Mouse (Mus musculus): ENCODE measurements around the gene Samd1. TPM values are rescaled to one million over a fixed set of nuclear protein-coding genes. Genes with fewer than 3 reads are reported as not detected.
"Not testable (repeated sequence)": the region's sequence is repeated elsewhere in the genome, so short reads cannot be mapped to it uniquely, and the experiment has no call there.

The Samd1 gene
- polyA plus RNA-seq, 1 experiment from 2014 or later, result 8.5 TPM

DNA sequence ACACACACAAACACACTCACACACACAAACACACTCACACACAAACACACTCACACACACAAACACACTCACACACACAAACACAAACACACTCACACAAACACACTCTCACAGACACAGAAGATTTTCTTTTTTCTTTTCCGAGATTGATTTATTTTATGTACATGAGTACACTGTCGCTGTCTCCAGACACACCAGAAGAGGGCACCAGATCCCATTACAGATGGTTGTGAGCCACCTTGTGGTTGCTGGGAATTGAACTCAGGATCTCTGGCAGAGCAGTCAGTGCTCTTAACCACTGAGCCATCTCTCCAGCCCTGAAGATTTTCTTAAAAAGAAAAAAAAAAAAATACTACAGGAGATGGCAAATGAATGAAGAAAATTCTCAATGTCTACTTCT, 14.2 kb upstream of the Samd1 start:
- not testable (repeated sequence) for H3K4me2 ChIP-seq (ENCODE audit: low read length); H3K27ac ChIP-seq (replicated peaks in 1 of 2; ENCODE audit: control insufficient read depth in 1 of 2, insufficient read depth in 1 of 2, low read depth in 2 of 2, low read length in 2 of 2); ATAC-seq (ENCODE audit: insufficient number of reproducible peaks, insufficient read depth, low FRiP score, low read depth); H3K9me3 ChIP-seq (ENCODE audit: control insufficient read depth, low read length); H3K4me3 ChIP-seq (ENCODE audit: control insufficient read depth in 1 of 2, insufficient read depth in 1 of 2, low read depth in 1 of 2, low read length in 2 of 2); H3K9ac ChIP-seq (ENCODE audit: low read length); H3K27me3 ChIP-seq (ENCODE audit: control insufficient read depth, insufficient read depth, low read length)
- peaks cover 20 to 27% of the 10 kb centered on the region in 2 experiments for H3K4me1 ChIP-seq (ENCODE audit: control insufficient read depth in 2 of 2, insufficient read depth in 2 of 2, low read length in 2 of 2)
- H3K36me3 ChIP-seq (ENCODE audit: control insufficient read depth, insufficient read depth, low read length), result peaks cover 87% of the 10 kb centered on the region
- WGBS, result 98% methylated on average over 2 of the region's 2 CpGs

DNA sequence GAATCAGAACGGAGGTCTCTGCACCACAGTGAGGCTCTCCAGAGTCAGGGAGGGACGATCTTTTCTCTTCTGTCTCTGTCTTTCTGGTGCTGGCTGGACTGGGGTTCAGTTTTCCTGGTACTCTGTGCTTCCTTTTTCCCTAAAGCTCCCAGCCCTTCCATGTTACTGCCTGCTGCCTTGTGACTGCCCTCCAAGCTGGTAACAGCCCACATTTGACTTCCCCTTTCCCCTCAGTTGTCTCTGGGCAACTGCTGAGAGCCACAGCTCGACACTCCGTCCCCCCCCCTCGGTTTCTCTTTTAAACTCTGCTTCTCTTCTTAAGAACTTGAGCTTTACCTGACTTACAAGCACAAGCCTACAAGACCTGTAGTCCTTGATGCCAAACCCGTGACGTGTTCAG, 8.2 kb upstream of the Samd1 start:
- Histone ChIP-seq H3K27ac (replicated peaks in 1 of 2; ENCODE audit: control insufficient read depth in 1 of 2, insufficient read depth in 1 of 2, low read depth in 2 of 2, low read length in 2 of 2) (no peak overlapping the region), H3K27me3 (ENCODE audit: control insufficient read depth, insufficient read depth, low read length) (no peaks in the 10 kb centered on the region), H3K9me3 (ENCODE audit: control insufficient read depth, low read length) (no peaks in the 10 kb centered on the region), H3K4me2 (ENCODE audit: low read length) (no peak overlapping the region), H3K36me3 (ENCODE audit: control insufficient read depth, insufficient read depth, low read length) (peaks cover 96% of the 10 kb centered on the region), H3K4me3 (ENCODE audit: control insufficient read depth in 1 of 2, insufficient read depth in 1 of 2, low read depth in 1 of 2, low read length in 2 of 2) (no peak overlapping the region), H3K9ac (ENCODE audit: low read length) (no peak overlapping the region), H3K4me1 (ENCODE audit: control insufficient read depth in 2 of 2, insufficient read depth in 2 of 2, low read length in 2 of 2) (no peaks in the 10 kb centered on the region)
- no peak for ATAC-seq (ENCODE audit: insufficient number of reproducible peaks, insufficient read depth, low FRiP score, low read depth)
- WGBS, result 85% methylated on average over 7 of the region's 7 CpGs

GRCm38 (mm10) chr8:83990170-83990569, 7.3 kb upstream of the Samd1 start:
- peaks cover 96% of the 10 kb centered on the region for H3K36me3 ChIP-seq (ENCODE audit: control insufficient read depth, insufficient read depth, low read length)
- WGBS, result 96% methylated on average over 14 of the region's 14 CpGs
- no peak for ATAC-seq (ENCODE audit: insufficient number of reproducible peaks, insufficient read depth, low FRiP score, low read depth)

DNA sequence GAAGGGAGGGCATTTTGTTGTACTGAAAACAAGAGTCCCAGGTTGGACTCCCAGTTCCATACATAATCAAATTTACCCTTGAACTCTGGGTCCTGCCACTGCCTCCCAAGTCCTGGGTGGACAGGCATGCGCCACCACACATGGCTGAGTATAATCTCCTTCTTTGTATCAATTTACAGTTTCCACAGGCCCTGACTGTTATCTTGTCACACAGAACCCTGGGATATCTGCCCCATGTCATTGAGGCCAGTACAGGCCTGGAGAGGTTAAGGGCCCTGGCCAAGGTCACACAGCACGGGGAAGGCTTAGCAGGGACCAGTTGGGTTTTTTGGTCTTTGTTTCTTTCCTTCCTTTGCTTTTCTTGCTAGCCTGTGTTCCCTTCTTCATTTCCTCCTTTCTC, 5.0 kb upstream of the Samd1 start:
- Histone ChIP-seq H3K4me1 (ENCODE audit: control insufficient read depth in 2 of 2, insufficient read depth in 2 of 2, low read length in 2 of 2) (peaks cover 8% of the 10 kb centered on the region in 2 experiments; a peak in 3 of 4 replicates), H3K4me3 (ENCODE audit: control insufficient read depth in 1 of 2, insufficient read depth in 1 of 2, low read depth in 1 of 2, low read length in 2 of 2) (no peak overlapping the region), H3K36me3 (ENCODE audit: control insufficient read depth, insufficient read depth, low read length) (peaks cover 78% of the 10 kb centered on the region), H3K4me2 (ENCODE audit: low read length) (no peak overlapping the region), H3K27me3 (ENCODE audit: control insufficient read depth, insufficient read depth, low read length) (no peaks in the 10 kb centered on the region), H3K27ac (replicated peaks in 1 of 2; ENCODE audit: control insufficient read depth in 1 of 2, insufficient read depth in 1 of 2, low read depth in 2 of 2, low read length in 2 of 2) (no peak overlapping the region), H3K9ac (ENCODE audit: low read length) (no peak overlapping the region), H3K9me3 (ENCODE audit: control insufficient read depth, low read length) (no peaks in the 10 kb centered on the region)
- WGBS, result 64% methylated on average over 2 of the region's 2 CpGs
- ATAC-seq (ENCODE audit: insufficient number of reproducible peaks, insufficient read depth, low FRiP score, low read depth), result no peak

More at GRCm38 (mm10) chr8:83990170-83990569, 7.3 kb upstream of the Samd1 start:
- Histone ChIP-seq H3K9ac (ENCODE audit: low read length) (no peak overlapping the region), H3K27me3 (ENCODE audit: control insufficient read depth, insufficient read depth, low read length) (no peaks in the 10 kb centered on the region), H3K9me3 (ENCODE audit: control insufficient read depth, low read length) (no peaks in the 10 kb centered on the region), H3K27ac (replicated peaks in 1 of 2; ENCODE audit: control insufficient read depth in 1 of 2, insufficient read depth in 1 of 2, low read depth in 2 of 2, low read length in 2 of 2) (no peak overlapping the region), H3K4me2 (ENCODE audit: low read length) (no peak overlapping the region), H3K4me3 (ENCODE audit: control insufficient read depth in 1 of 2, insufficient read depth in 1 of 2, low read depth in 1 of 2, low read length in 2 of 2) (no peak overlapping the region), H3K4me1 (ENCODE audit: control insufficient read depth in 2 of 2, insufficient read depth in 2 of 2, low read length in 2 of 2) (no peaks in the 10 kb centered on the region)

DNA sequence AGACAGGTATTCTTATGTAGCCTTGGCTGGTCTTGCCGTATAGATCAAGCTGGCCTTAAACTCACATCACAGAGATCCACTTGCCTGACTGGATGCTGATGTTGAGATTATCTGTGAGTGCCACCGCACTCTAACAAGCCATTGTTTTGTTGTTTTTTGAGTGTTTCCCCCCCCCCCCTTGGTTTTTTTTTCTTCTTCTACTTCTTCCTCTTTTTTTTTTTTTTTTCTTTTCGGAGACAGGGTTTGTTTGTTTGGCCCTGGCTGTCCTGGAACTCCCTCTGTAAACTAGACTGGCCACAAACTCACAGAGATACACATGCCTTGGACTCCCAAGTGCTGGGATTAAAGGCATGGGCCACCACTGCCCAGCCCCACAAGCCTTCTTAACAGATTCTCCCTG, 3.4 kb upstream of the Samd1 start:
- 70% methylated on average over 3 of the region's 3 CpGs for WGBS
- H3K36me3 ChIP-seq (ENCODE audit: control insufficient read depth, insufficient read depth, low read length), result peaks cover 64% of the 10 kb centered on the region
- no peaks in the 10 kb centered on the region for H3K9me3 ChIP-seq (ENCODE audit: control insufficient read depth, low read length)
- peaks cover 12% of the 10 kb centered on the region in 2 experiments for H3K4me1 ChIP-seq (ENCODE audit: control insufficient read depth in 2 of 2, insufficient read depth in 2 of 2, low read length in 2 of 2)
- H3K9ac ChIP-seq (ENCODE audit: low read length), result no peak overlapping the region
- ATAC-seq (ENCODE audit: insufficient number of reproducible peaks, insufficient read depth, low FRiP score, low read depth), result no peak
- H3K27ac ChIP-seq (replicated peaks in 1 of 2; ENCODE audit: control insufficient read depth in 1 of 2, insufficient read depth in 1 of 2, low read depth in 2 of 2, low read length in 2 of 2), result no peak overlapping the region
- no peak overlapping the region for H3K4me2 ChIP-seq (ENCODE audit: low read length)
- H3K4me3 ChIP-seq (ENCODE audit: control insufficient read depth in 1 of 2, insufficient read depth in 1 of 2, low read depth in 1 of 2, low read length in 2 of 2), result no peak overlapping the region
- no peaks in the 10 kb centered on the region for H3K27me3 ChIP-seq (ENCODE audit: control insufficient read depth, insufficient read depth, low read length)

DNA sequence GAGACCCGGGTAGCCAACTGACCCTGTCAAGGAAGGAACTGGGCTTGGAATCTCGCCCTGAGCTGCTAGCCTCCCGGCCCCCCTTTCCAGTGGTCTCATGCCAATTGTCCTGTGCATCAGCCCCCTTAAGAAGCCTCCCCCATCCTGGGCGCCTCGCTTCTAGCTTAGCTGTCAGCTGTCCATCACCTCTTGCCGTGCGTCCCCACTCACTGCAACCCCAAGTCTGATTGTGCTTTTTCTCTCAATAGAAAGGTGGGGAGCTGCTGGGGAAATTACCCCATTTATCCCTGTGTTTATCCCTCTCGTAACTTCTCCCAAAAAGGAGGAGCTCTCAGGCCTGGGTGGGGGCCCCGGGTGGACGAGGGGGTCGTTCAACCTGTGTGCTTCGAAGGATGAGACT, 1.5 kb upstream of the Samd1 start:
- Histone ChIP-seq H3K36me3 (ENCODE audit: control insufficient read depth, insufficient read depth, low read length) (peaks cover 63% of the 10 kb centered on the region), H3K4me1 (ENCODE audit: control insufficient read depth in 2 of 2, insufficient read depth in 2 of 2, low read length in 2 of 2) (peaks cover 15 to 19% of the 10 kb centered on the region in 2 experiments), H3K9ac (ENCODE audit: low read length) (peak overlapping the region; percentile 91; the same call in 1 of the 2 replicates), H3K4me3 (ENCODE audit: control insufficient read depth in 1 of 2, insufficient read depth in 1 of 2, low read depth in 1 of 2, low read length in 2 of 2) (peak overlapping the region; percentile 79 to 85; a peak in 2 of 4 replicates), H3K27me3 (ENCODE audit: control insufficient read depth, insufficient read depth, low read length) (no peaks in the 10 kb centered on the region), H3K27ac (replicated peaks in 1 of 2; ENCODE audit: control insufficient read depth in 1 of 2, insufficient read depth in 1 of 2, low read depth in 2 of 2, low read length in 2 of 2) (peak overlapping the region in 1 of 2 experiments; percentile 95; a peak in 2 of 4 replicates), H3K9me3 (ENCODE audit: control insufficient read depth, low read length) (no peaks in the 10 kb centered on the region), H3K4me2 (ENCODE audit: low read length) (peak overlapping the region; percentile 94)
- WGBS, result 26% methylated on average over 12 of the region's 12 CpGs
- no peak for ATAC-seq (ENCODE audit: insufficient number of reproducible peaks, insufficient read depth, low FRiP score, low read depth)

DNA sequence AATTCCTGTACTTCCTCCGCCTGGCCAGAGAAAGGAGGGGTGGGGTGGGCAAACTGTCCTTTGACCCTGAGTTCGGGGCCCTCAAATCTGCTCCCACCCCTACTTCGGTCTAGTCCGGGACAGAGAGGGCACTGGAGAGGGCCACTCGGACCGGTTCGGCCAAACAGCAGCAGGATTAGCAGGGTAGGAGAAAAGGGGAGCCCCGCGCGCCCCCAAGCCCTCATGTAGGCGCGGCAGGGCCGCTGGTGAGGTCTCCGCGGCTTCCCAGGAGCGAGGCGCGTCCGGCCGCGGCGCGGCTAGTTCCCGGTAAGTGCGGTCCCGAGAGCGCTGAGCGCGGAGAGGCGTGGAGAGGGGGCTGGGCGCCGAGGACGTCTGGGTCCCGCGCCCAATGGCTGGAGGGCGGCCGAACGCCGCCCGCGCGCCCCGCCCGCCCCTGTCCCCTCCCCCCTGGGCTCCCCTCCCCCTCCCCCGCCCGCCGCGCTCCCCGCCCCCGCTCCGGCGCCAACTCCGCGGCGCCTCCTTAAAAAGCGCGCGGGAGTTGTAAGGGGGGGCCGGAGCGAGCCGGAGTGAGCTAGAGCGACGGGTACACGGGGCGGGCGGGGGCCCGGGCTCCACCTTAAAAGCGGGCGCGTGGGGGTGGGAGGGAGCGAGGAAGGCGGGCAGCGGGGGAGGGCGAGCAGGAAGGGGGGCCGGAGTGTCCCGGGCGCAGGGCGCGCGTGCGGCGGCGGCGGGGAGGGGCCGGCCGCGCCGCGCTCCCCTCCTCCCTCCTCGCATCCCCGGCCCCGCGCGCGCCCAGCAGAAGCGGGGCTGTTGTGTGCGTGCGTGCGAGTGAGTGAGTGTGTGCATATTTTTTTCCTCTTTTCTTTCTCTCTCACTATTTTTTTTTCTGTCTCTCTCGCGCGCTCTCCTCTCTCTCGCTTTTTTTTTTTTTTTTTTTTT, 636 bp upstream of the Samd1 start:
- no peaks in the 10 kb centered on the region for H3K27me3 ChIP-seq (ENCODE audit: control insufficient read depth, insufficient read depth, low read length)
- peaks cover 15 to 19% of the 10 kb centered on the region in 2 experiments for H3K4me1 ChIP-seq (ENCODE audit: control insufficient read depth in 2 of 2, insufficient read depth in 2 of 2, low read length in 2 of 2)
- H3K36me3 ChIP-seq (ENCODE audit: control insufficient read depth, insufficient read depth, low read length), result peaks cover 60% of the 10 kb centered on the region
- ATAC-seq (ENCODE audit: insufficient number of reproducible peaks, insufficient read depth, low FRiP score, low read depth), result peak; percentile 81
- peak overlapping the region; percentile 92 to 95 for H3K27ac ChIP-seq (replicated peaks in 1 of 2; ENCODE audit: control insufficient read depth in 1 of 2, insufficient read depth in 1 of 2, low read depth in 2 of 2, low read length in 2 of 2)
- no peaks in the 10 kb centered on the region for H3K9me3 ChIP-seq (ENCODE audit: control insufficient read depth, low read length)
- WGBS, result under 1% methylated on average over 36 of the region's 103 CpGs
- H3K4me2 ChIP-seq (ENCODE audit: low read length), result peak overlapping the region; percentile 94
- peak overlapping the region; percentile 91 for H3K9ac ChIP-seq (ENCODE audit: low read length)
- H3K4me3 ChIP-seq (ENCODE audit: control insufficient read depth in 1 of 2, insufficient read depth in 1 of 2, low read depth in 1 of 2, low read length in 2 of 2), result peak overlapping the region; percentile 85 to 86
